Mouse (Mus musculus): ENCODE measurements around the gene Soga1. TPM values are rescaled to one million over a fixed set of nuclear protein-coding genes. Genes with fewer than 3 reads are reported as not detected.

Gene Soga1
- polyA plus RNA-seq, 1 experiment from 2014 or later: 5.4 TPM

GRCm38 (mm10) chr2:156982864-156983263 lies 96.2 kb downstream of the Soga1 start:
- no peak for DNase-seq (ENCODE audit: low spot score)
- 82% methylated on average over 2 of the region's 2 CpGs for WGBS

GRCm38 (mm10) chr2:156981291-156981690 lies 97.8 kb downstream of the Soga1 start:
- no peaks in the 10 kb centered on the region for H3K4me1 ChIP-seq (ENCODE audit: control insufficient read depth, insufficient read depth, low read length)
- no peak overlapping the region for H3K27ac ChIP-seq (replicated peaks; ENCODE audit: low read depth, low read length)
- DNase-seq (ENCODE audit: low spot score) (no peak), ATAC-seq (replicated peaks; ENCODE audit: insufficient number of reproducible peaks, low FRiP score, low TSS enrichment, low read depth) (no peak)
- no peak overlapping the region for H3K4me2 ChIP-seq (ENCODE audit: low read depth, low read length)
- no peak overlapping the region for H3K4me3 ChIP-seq (ENCODE audit: low read depth, low read length)
- H3K9ac ChIP-seq (replicated peaks; ENCODE audit: low read length): no peak overlapping the region
- no peaks in the 10 kb centered on the region for H3K36me3 ChIP-seq (replicated peaks; ENCODE audit: control insufficient read depth, insufficient read depth, low read depth, low read length)
- H3K27me3 ChIP-seq (ENCODE audit: control insufficient read depth, insufficient read depth, low read length): no peaks in the 10 kb centered on the region
- no peaks in the 10 kb centered on the region for H3K9me3 ChIP-seq (replicated peaks; ENCODE audit: control insufficient read depth, low read length)
- 85% methylated on average over 4 of the region's 4 CpGs for WGBS

More at GRCm38 (mm10) chr2:156982864-156983263, 96.2 kb downstream of the Soga1 start:
- no peaks in the 10 kb centered on the region for H3K27me3 ChIP-seq (ENCODE audit: control insufficient read depth, insufficient read depth, low read length)
- H3K9ac ChIP-seq (replicated peaks; ENCODE audit: low read length): no peak overlapping the region
- H3K4me2 ChIP-seq (ENCODE audit: low read depth, low read length): no peak overlapping the region
- no peak overlapping the region for H3K4me3 ChIP-seq (ENCODE audit: low read depth, low read length)
- H3K9me3 ChIP-seq (replicated peaks; ENCODE audit: control insufficient read depth, low read length): no peaks in the 10 kb centered on the region
- no peak overlapping the region for H3K27ac ChIP-seq (replicated peaks; ENCODE audit: low read depth, low read length)
- H3K4me1 ChIP-seq (ENCODE audit: control insufficient read depth, insufficient read depth, low read length): no peaks in the 10 kb centered on the region
- H3K36me3 ChIP-seq (replicated peaks; ENCODE audit: control insufficient read depth, insufficient read depth, low read depth, low read length): no peaks in the 10 kb centered on the region
- ATAC-seq (replicated peaks; ENCODE audit: insufficient number of reproducible peaks, low FRiP score, low TSS enrichment, low read depth): no peak

GRCm38 (mm10) chr2:156980059-156980458 lies 99.0 kb downstream of the Soga1 start:
- 85% methylated on average over 2 of the region's 2 CpGs for WGBS
- H3K27me3 ChIP-seq (ENCODE audit: control insufficient read depth, insufficient read depth, low read length): no peaks in the 10 kb centered on the region

GRCm38 (mm10) chr2:156976711-156977110 lies 102.3 kb downstream of the Soga1 start:
- H3K4me1 ChIP-seq (ENCODE audit: control insufficient read depth, insufficient read depth, low read length): no peaks in the 10 kb centered on the region
- DNase-seq (ENCODE audit: low spot score): no peak
- no peaks in the 10 kb centered on the region for H3K27me3 ChIP-seq (ENCODE audit: control insufficient read depth, insufficient read depth, low read length)
- no peaks in the 10 kb centered on the region for H3K9me3 ChIP-seq (replicated peaks; ENCODE audit: control insufficient read depth, low read length)
- H3K4me2 ChIP-seq (ENCODE audit: low read depth, low read length): no peak overlapping the region
- H3K27ac ChIP-seq (replicated peaks; ENCODE audit: low read depth, low read length): no peak overlapping the region
- H3K4me3 ChIP-seq (ENCODE audit: low read depth, low read length): no peak overlapping the region
- ATAC-seq (replicated peaks; ENCODE audit: insufficient number of reproducible peaks, low FRiP score, low TSS enrichment, low read depth): no peak
- H3K9ac ChIP-seq (replicated peaks; ENCODE audit: low read length): no peak overlapping the region
- no peaks in the 10 kb centered on the region for H3K36me3 ChIP-seq (replicated peaks; ENCODE audit: control insufficient read depth, insufficient read depth, low read depth, low read length)

More at GRCm38 (mm10) chr2:156980059-156980458, 99.0 kb downstream of the Soga1 start:
- no peak for DNase-seq (ENCODE audit: low spot score)
- Histone ChIP-seq H3K4me2 (ENCODE audit: low read depth, low read length) (no peak overlapping the region), H3K9ac (replicated peaks; ENCODE audit: low read length) (no peak overlapping the region), H3K9me3 (replicated peaks; ENCODE audit: control insufficient read depth, low read length) (no peaks in the 10 kb centered on the region), H3K4me1 (ENCODE audit: control insufficient read depth, insufficient read depth, low read length) (no peaks in the 10 kb centered on the region), H3K4me3 (ENCODE audit: low read depth, low read length) (no peak overlapping the region), H3K27ac (replicated peaks; ENCODE audit: low read depth, low read length) (no peak overlapping the region), H3K36me3 (replicated peaks; ENCODE audit: control insufficient read depth, insufficient read depth, low read depth, low read length) (no peaks in the 10 kb centered on the region)
- ATAC-seq (replicated peaks; ENCODE audit: insufficient number of reproducible peaks, low FRiP score, low TSS enrichment, low read depth): no peak

GRCm38 (mm10) chr2:156974967-156975366 lies 104.1 kb downstream of the Soga1 start:
- WGBS: 65% methylated on average over 2 of the region's 2 CpGs
- Histone ChIP-seq H3K9ac (replicated peaks; ENCODE audit: low read length) (no peak overlapping the region), H3K4me3 (ENCODE audit: low read depth, low read length) (no peak overlapping the region), H3K4me1 (ENCODE audit: control insufficient read depth, insufficient read depth, low read length) (no peaks in the 10 kb centered on the region), H3K4me2 (ENCODE audit: low read depth, low read length) (no peak overlapping the region), H3K36me3 (replicated peaks; ENCODE audit: control insufficient read depth, insufficient read depth, low read depth, low read length) (no peaks in the 10 kb centered on the region), H3K27me3 (ENCODE audit: control insufficient read depth, insufficient read depth, low read length) (no peaks in the 10 kb centered on the region), H3K27ac (replicated peaks; ENCODE audit: low read depth, low read length) (no peak overlapping the region), H3K9me3 (replicated peaks; ENCODE audit: control insufficient read depth, low read length) (no peaks in the 10 kb centered on the region)
- ATAC-seq (replicated peaks; ENCODE audit: insufficient number of reproducible peaks, low FRiP score, low TSS enrichment, low read depth) (no peak), DNase-seq (ENCODE audit: low spot score) (no peak)

- H3K9ac ChIP-seq (replicated peaks; ENCODE audit: low read length): no peak overlapping the region
- ATAC-seq (replicated peaks; ENCODE audit: insufficient number of reproducible peaks, low FRiP score, low TSS enrichment, low read depth): no peak
- H3K9me3 ChIP-seq (replicated peaks; ENCODE audit: control insufficient read depth, low read length): no peaks in the 10 kb centered on the region
- H3K27me3 ChIP-seq (ENCODE audit: control insufficient read depth, insufficient read depth, low read length): no peaks in the 10 kb centered on the region
- no peak overlapping the region for H3K27ac ChIP-seq (replicated peaks; ENCODE audit: low read depth, low read length)
- no peak overlapping the region for H3K4me2 ChIP-seq (ENCODE audit: low read depth, low read length)
- no peaks in the 10 kb centered on the region for H3K36me3 ChIP-seq (replicated peaks; ENCODE audit: control insufficient read depth, insufficient read depth, low read depth, low read length)
- 86% methylated on average over 5 of the region's 5 CpGs for WGBS
- no peak overlapping the region for H3K4me3 ChIP-seq (ENCODE audit: low read depth, low read length)
- DNase-seq (ENCODE audit: low spot score): no peak
- no peaks in the 10 kb centered on the region for H3K4me1 ChIP-seq (ENCODE audit: control insufficient read depth, insufficient read depth, low read length)
These were observed 105.5 kb downstream of the Soga1 start for GRCm38 (mm10) chr2:156973316-156974100.

- H3K27me3 ChIP-seq (ENCODE audit: control insufficient read depth, insufficient read depth, low read length): no peaks in the 10 kb centered on the region
- H3K4me2 ChIP-seq (ENCODE audit: low read depth, low read length): no peak overlapping the region
- 70% methylated on average over 7 of the region's 7 CpGs for WGBS
- H3K4me3 ChIP-seq (ENCODE audit: low read depth, low read length): no peak overlapping the region
- no peaks in the 10 kb centered on the region for H3K9me3 ChIP-seq (replicated peaks; ENCODE audit: control insufficient read depth, low read length)
- ATAC-seq (replicated peaks; ENCODE audit: insufficient number of reproducible peaks, low FRiP score, low TSS enrichment, low read depth) (no peak), DNase-seq (ENCODE audit: low spot score) (no peak)
- no peak overlapping the region for H3K27ac ChIP-seq (replicated peaks; ENCODE audit: low read depth, low read length)
- H3K36me3 ChIP-seq (replicated peaks; ENCODE audit: control insufficient read depth, insufficient read depth, low read depth, low read length): no peaks in the 10 kb centered on the region
- H3K9ac ChIP-seq (replicated peaks; ENCODE audit: low read length): no peak overlapping the region
- no peaks in the 10 kb centered on the region for H3K4me1 ChIP-seq (ENCODE audit: control insufficient read depth, insufficient read depth, low read length)
These were observed 108.8 kb downstream of the Soga1 start for GRCm38 (mm10) chr2:156970253-156970652.

GRCm38 (mm10) chr2:156968501-156968900 lies 110.6 kb downstream of the Soga1 start:
- no peak overlapping the region for H3K4me3 ChIP-seq (ENCODE audit: low read depth, low read length)
- no peak overlapping the region for H3K9ac ChIP-seq (replicated peaks; ENCODE audit: low read length)
- H3K4me2 ChIP-seq (ENCODE audit: low read depth, low read length): no peak overlapping the region
- ATAC-seq (replicated peaks; ENCODE audit: insufficient number of reproducible peaks, low FRiP score, low TSS enrichment, low read depth) (no peak), DNase-seq (ENCODE audit: low spot score) (no peak)
- no peaks in the 10 kb centered on the region for H3K27me3 ChIP-seq (ENCODE audit: control insufficient read depth, insufficient read depth, low read length)
- no peaks in the 10 kb centered on the region for H3K4me1 ChIP-seq (ENCODE audit: control insufficient read depth, insufficient read depth, low read length)
- H3K27ac ChIP-seq (replicated peaks; ENCODE audit: low read depth, low read length): no peak overlapping the region
- no peaks in the 10 kb centered on the region for H3K9me3 ChIP-seq (replicated peaks; ENCODE audit: control insufficient read depth, low read length)
- H3K36me3 ChIP-seq (replicated peaks; ENCODE audit: control insufficient read depth, insufficient read depth, low read depth, low read length): no peaks in the 10 kb centered on the region
- WGBS: 79% methylated on average over 4 of the region's 4 CpGs

Measured in embryonic facial prominence, embryonic 11.5 days (tissue).